Mouse (Mus musculus) MEL (cell line): ENCODE measurements at regions not wholly inside any gene's neighbourhood (a gene's known extent, or its start where the extent isn't known, plus 50 kb on each side); places are given as distances from the start of the nearest gene placed in this dataset.

Experiments
- DNase-seq: peaks from one replicate; pipeline ENCODE4 v3.0.0; 2011; ENCODE audit warnings: low read depth, low spot score
- H3K27ac ChIP-seq: 2 replicates; pipeline ENCODE4 v1.5.1; 2012; ENCODE audit warnings: low read depth, mild to moderate bottlenecking, control low read depth, low read length, moderate library complexity; ENCODE audit not compliant: control insufficient read depth
- H3K27me3 ChIP-seq, 2 experiments: fragments of 150-350 bp in 1 of 2; sonication (generic) in 1 of 2; 2 replicates each; pipeline ENCODE4 v1.6.1; 2012; ENCODE audit warnings: low read length in 2 of 2, mild to moderate bottlenecking in 2 of 2, improper control_type of control experiment in 1 of 2, moderate library complexity in 1 of 2; ENCODE audit not compliant: insufficient read depth in 2 of 2, control insufficient read depth in 1 of 2
- H3K36me3 ChIP-seq, 2 experiments: 2 replicates each; pipeline ENCODE4 v1.6.1; 2012 to 2014; ENCODE audit warnings: low read length in 2 of 2, improper control_type of control experiment in 1 of 2, inconsistent platforms in 1 of 2, mild to moderate bottlenecking in 1 of 2; ENCODE audit not compliant: insufficient read depth in 2 of 2, control insufficient read depth in 1 of 2
- H3K4me1 ChIP-seq, 2 experiments: fragments of 150-350 bp in 1 of 2; sonication (generic) in 1 of 2; 2 replicates each; pipeline ENCODE4 v1.6.1; 2012; ENCODE audit warnings: low read length in 2 of 2, improper control_type of control experiment in 1 of 2, mild to moderate bottlenecking in 1 of 2; ENCODE audit not compliant: insufficient read depth in 2 of 2, control insufficient read depth in 1 of 2
- H3K4me3 ChIP-seq, 2 experiments: fragments of 150-350 bp in 1 of 2; sonication (generic) in 1 of 2; 2 replicates each; pipeline ENCODE4 v1.5.1; 2012; ENCODE audit warnings: low read depth in 2 of 2, low read length in 2 of 2, mild to moderate bottlenecking in 2 of 2, moderate library complexity in 2 of 2, control low read depth in 1 of 2, improper control_type of control experiment in 1 of 2; ENCODE audit not compliant: control insufficient read depth in 1 of 2, insufficient read depth in 1 of 2
- H3K79me2 ChIP-seq: 2 replicates; pipeline ENCODE4 v1.6.1; 2012; ENCODE audit warnings: mild to moderate bottlenecking, low read length, moderate library complexity; ENCODE audit not compliant: control insufficient read depth, poor library complexity, insufficient read depth
- H3K9ac ChIP-seq: 2 replicates; pipeline ENCODE4 v1.6.1; 2012; ENCODE audit warnings: low read depth, mild to moderate bottlenecking, control low read depth, low read length, moderate library complexity; ENCODE audit not compliant: control insufficient read depth, poor library complexity, severe bottlenecking
- H3K9me3 ChIP-seq: fragments of 150-350 bp; sonication (generic); replicated peaks from 2 replicates; pipeline ENCODE4 v1.6.1; 2012; ENCODE audit warnings: mild to moderate bottlenecking, low read length, improper control_type of control experiment, moderate library complexity; ENCODE audit not compliant: insufficient read depth
- CTCF ChIP-seq, 3 experiments: IDR thresholded peaks in 2 of 3; conservative IDR thresholded peaks in 1 of 3; 2 replicates each; pipeline ENCODE4 v1.5.1; 2011 to 2012; ENCODE audit warnings: low read length in 3 of 3, low read depth in 2 of 3, mild to moderate bottlenecking in 2 of 3, improper control_type of control experiment in 1 of 3, inconsistent platforms in 1 of 3, mixed read lengths in 1 of 3, moderate library complexity in 1 of 3; ENCODE audit not compliant: control insufficient read depth in 1 of 3, insufficient read depth in 1 of 3, poor library complexity in 1 of 3, severe bottlenecking in 1 of 3
- EP300 ChIP-seq, 2 experiments: IDR thresholded peaks; 2 replicates each; pipeline ENCODE4 v1.6.1; 2011; ENCODE audit warnings: improper control_type of control experiment in 2 of 2, low read length in 2 of 2, low read depth in 1 of 2, mild to moderate bottlenecking in 1 of 2
- GABPA ChIP-seq: IDR thresholded peaks from 2 replicates; pipeline ENCODE4 v1.6.1; 2012; ENCODE audit warnings: low read depth, mild to moderate bottlenecking, inconsistent platforms, low read length, improper control_type of control experiment, moderate library complexity
- HCFC1 ChIP-seq: IDR thresholded peaks from 2 replicates; pipeline ENCODE4 v1.6.1; 2012; ENCODE audit warnings: low read depth, mild to moderate bottlenecking, inconsistent platforms, low read length, improper control_type of control experiment, moderate library complexity
- JUND ChIP-seq: IDR thresholded peaks from 2 replicates; pipeline ENCODE4 v1.6.1; 2011; ENCODE audit warnings: low read depth, mild to moderate bottlenecking, improper control_type of control experiment, low read length
- KAT2A ChIP-seq: conservative IDR thresholded peaks from 2 replicates; pipeline ENCODE4 v1.6.1; 2012; ENCODE audit warnings: low read depth, low read length, improper control_type of control experiment, inconsistent platforms
- MAX ChIP-seq: IDR thresholded peaks from 2 replicates; pipeline ENCODE4 v1.6.1; 2011; ENCODE audit warnings: low read length, improper control_type of control experiment
- MAZ ChIP-seq: IDR thresholded peaks from 2 replicates; pipeline ENCODE4 v1.6.1; 2012; ENCODE audit warnings: low read depth, mild to moderate bottlenecking, inconsistent platforms, low read length, improper control_type of control experiment
- MEF2A ChIP-seq: IDR thresholded peaks from 2 replicates; pipeline ENCODE4 v1.6.1; 2014; ENCODE audit warnings: low read depth, mild to moderate bottlenecking, inconsistent platforms, low read length, improper control_type of control experiment; ENCODE audit not compliant: poor library complexity, insufficient replicate concordance, severe bottlenecking; ENCODE audit errors: extremely low read depth
- MYB ChIP-seq: IDR thresholded peaks from 2 replicates; pipeline ENCODE4 v1.6.1; 2011; ENCODE audit warnings: mild to moderate bottlenecking, low read depth, low read length, improper control_type of control experiment
- MYC ChIP-seq: IDR thresholded peaks from 2 replicates; pipeline ENCODE4 v1.6.1; 2011; ENCODE audit warnings: low read depth, mild to moderate bottlenecking, low read length, improper control_type of control experiment, moderate library complexity
- NELFE ChIP-seq: IDR thresholded peaks from 2 replicates; pipeline ENCODE4 v1.6.1; 2011; ENCODE audit warnings: low read depth, low read length, improper control_type of control experiment
- NRF1 ChIP-seq: IDR thresholded peaks from 2 replicates; pipeline ENCODE4 v1.6.1; 2014; ENCODE audit warnings: low read depth, mild to moderate bottlenecking, inconsistent platforms, low read length, improper control_type of control experiment, moderate library complexity; ENCODE audit not compliant: poor library complexity, insufficient read depth, severe bottlenecking
- POLR2AphosphoS5 ChIP-seq: IDR thresholded peaks from 2 replicates; pipeline ENCODE4 v1.6.1; 2012; ENCODE audit warnings: low read depth, borderline replicate concordance, mild to moderate bottlenecking, inconsistent platforms, low read length, moderate library complexity, mixed read lengths
- RAD21 ChIP-seq: IDR thresholded peaks from 2 replicates; pipeline ENCODE4 v1.6.1; 2011; ENCODE audit warnings: mild to moderate bottlenecking, low read depth, low read length, improper control_type of control experiment
- SIN3A ChIP-seq: IDR thresholded peaks from 2 replicates; pipeline ENCODE4 v1.6.1; 2012; ENCODE audit warnings: low read length, improper control_type of control experiment, inconsistent platforms
- SMC3 ChIP-seq: IDR thresholded peaks from 2 replicates; pipeline ENCODE4 v1.6.1; 2011; ENCODE audit warnings: low read depth, low read length, improper control_type of control experiment
- UBTF ChIP-seq: IDR thresholded peaks from 2 replicates; pipeline ENCODE4 v1.6.1; 2012; ENCODE audit warnings: low read depth, mild to moderate bottlenecking, inconsistent platforms, low read length, improper control_type of control experiment, moderate library complexity, borderline replicate concordance; ENCODE audit not compliant: insufficient read depth
- USF2 ChIP-seq, 2 experiments: IDR thresholded peaks; 2 replicates each; pipeline ENCODE4 v1.6.1; 2011 to 2012; ENCODE audit warnings: improper control_type of control experiment in 2 of 2, low read length in 2 of 2, borderline replicate concordance in 1 of 2, inconsistent platforms in 1 of 2, low read depth in 1 of 2, mild to moderate bottlenecking in 1 of 2; ENCODE audit not compliant: insufficient read depth in 1 of 2
- ZC3H11A ChIP-seq: IDR thresholded peaks from 2 replicates; pipeline ENCODE4 v1.6.1; 2012; ENCODE audit warnings: low read depth, mild to moderate bottlenecking, inconsistent platforms, low read length, improper control_type of control experiment
- ZKSCAN1 ChIP-seq: IDR thresholded peaks from 2 replicates; pipeline ENCODE4 v1.6.1; 2012; ENCODE audit warnings: low read depth, mild to moderate bottlenecking, inconsistent platforms, low read length, improper control_type of control experiment, moderate library complexity

GRCm38 (mm10) chr16:55555821-55556535 is 258.2 kb upstream of the Zpld1 start:
- H3K27me3 ChIP-seq = peaks cover 0 to under 1% of the 10 kb centered on the region in 2 experiments; a peak in 2 of 4 replicates
- no peaks in the 10 kb centered on the region for H3K79me2 ChIP-seq
- no peak for DNase-seq
- TF ChIP-seq JUND (no peak), CTCF (IDR thresholded peaks at IDR 0.05 in 2 of 3, conservative IDR thresholded peaks at IDR 0.05 in 1 of 3; ENCODE audit: control insufficient read depth in 1 of 3, insufficient read depth in 1 of 3, low read depth in 2 of 3, low read length in 3 of 3, poor library complexity in 1 of 3, severe bottlenecking in 1 of 3) (no peak), RAD21 (no peak), ZKSCAN1 (no peak), ZC3H11A (no peak), MAX (no peak)
- no peak overlapping the region for H3K4me3 ChIP-seq
- no peaks in the 10 kb centered on the region for H3K36me3 ChIP-seq
- H3K4me1 ChIP-seq = no peaks in the 10 kb centered on the region
- no peaks in the 10 kb centered on the region for H3K9me3 ChIP-seq
- no peak overlapping the region for H3K27ac ChIP-seq
- H3K9ac ChIP-seq = no peak overlapping the region

DNA sequence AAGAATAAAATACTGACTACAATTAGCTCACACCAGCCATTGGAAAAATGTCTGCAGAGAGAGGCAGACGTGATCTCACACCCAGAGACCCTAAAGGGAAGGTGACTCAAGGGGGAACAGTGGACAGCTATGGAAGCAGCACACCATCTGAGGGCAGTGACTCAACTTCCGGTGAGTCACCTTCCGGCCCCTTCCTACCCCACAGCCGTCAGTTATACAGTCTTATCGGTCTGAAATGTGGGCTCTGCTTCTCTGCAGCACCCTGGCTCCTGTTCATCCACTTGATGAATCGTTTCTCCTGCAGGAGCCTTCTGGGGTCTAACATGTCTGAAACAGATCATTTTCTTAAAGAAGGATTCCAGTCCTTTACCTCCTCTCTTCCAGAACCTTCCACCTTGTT is 257.4 kb upstream of the Zpld1 start:
- 0 out of 2 replicates have a peak, but pooled peaks have one; percentile 19 for TF ChIP-seq MYB
- no peak for TF ChIP-seq POLR2AphosphoS5
- no peak for TF ChIP-seq NRF1
- peak; percentile 49 to 69; a peak in 2 of 4 replicates for TF ChIP-seq EP300 (IDR thresholded peaks at IDR 0.05; ENCODE audit: low read depth in 1 of 2, low read length in 2 of 2)
- TF ChIP-seq JUND = peak; percentile 93
- TF ChIP-seq ZC3H11A = no peak
- TF ChIP-seq UBTF = no peak
- TF ChIP-seq GABPA = no peak
- DNase-seq = peak; percentile 61
- no peaks in the 10 kb centered on the region; a peak in 2 of 4 replicates for H3K27me3 ChIP-seq
- no peaks in the 10 kb centered on the region for H3K36me3 ChIP-seq
- no peak overlapping the region for H3K27ac ChIP-seq
- no peak overlapping the region for H3K4me3 ChIP-seq
- no peak overlapping the region for H3K9ac ChIP-seq
- H3K4me1 ChIP-seq = no peaks in the 10 kb centered on the region
- H3K79me2 ChIP-seq = no peaks in the 10 kb centered on the region
- no peaks in the 10 kb centered on the region for H3K9me3 ChIP-seq

DNA sequence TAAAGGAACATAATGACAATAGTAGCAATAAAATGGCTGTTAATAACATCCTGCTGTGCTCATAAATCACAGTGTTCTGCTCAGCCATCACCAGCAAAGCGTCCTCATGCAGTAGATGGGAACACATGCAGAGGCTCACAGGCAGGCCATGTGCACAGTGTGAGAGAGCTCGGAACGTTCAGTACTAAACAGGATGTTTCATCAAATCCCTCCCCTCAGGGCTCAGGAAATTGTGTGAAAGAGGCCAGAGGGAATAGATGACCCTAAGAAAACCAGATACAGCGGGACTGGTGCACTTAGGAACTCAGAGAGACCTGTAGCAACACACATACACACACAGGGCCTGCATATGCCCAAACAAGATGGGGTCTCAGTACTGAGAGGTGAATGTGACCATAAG is 256.1 kb upstream of the Zpld1 start:
- no peaks in the 10 kb centered on the region; a peak in 1 of 4 replicates for H3K27me3 ChIP-seq
- no peaks in the 10 kb centered on the region for H3K4me1 ChIP-seq
- no peak overlapping the region for H3K4me3 ChIP-seq
- no peak for TF ChIP-seq NELFE
- no peak for TF ChIP-seq MAZ
- TF ChIP-seq POLR2AphosphoS5 = no peak
- no peak for TF ChIP-seq HCFC1
- TF ChIP-seq EP300 (IDR thresholded peaks at IDR 0.05; ENCODE audit: low read depth in 1 of 2, low read length in 2 of 2) = no peak
- no peak for TF ChIP-seq RAD21
- no peak for TF ChIP-seq MYC
- TF ChIP-seq MEF2A = no peak
- no peak for TF ChIP-seq JUND
- TF ChIP-seq SIN3A = no peak
- no peak for TF ChIP-seq KAT2A
- no peak for TF ChIP-seq USF2 (IDR thresholded peaks at IDR 0.05; ENCODE audit: borderline replicate concordance in 1 of 2, insufficient read depth in 1 of 2, low read depth in 1 of 2, low read length in 2 of 2)
- no peak for TF ChIP-seq MAX
- no peak for TF ChIP-seq SMC3
- no peak for TF ChIP-seq UBTF
- no peak overlapping the region for H3K9ac ChIP-seq
- H3K79me2 ChIP-seq = no peaks in the 10 kb centered on the region
- DNase-seq = no peak
- no peaks in the 10 kb centered on the region for H3K36me3 ChIP-seq
- H3K9me3 ChIP-seq = no peaks in the 10 kb centered on the region
- H3K27ac ChIP-seq = no peak overlapping the region
